Mouse (Mus musculus): ENCODE results near the gene 2310034G01Rik.

2310034G01Rik gene

GRCm38 (mm10) chr19:46304216-46304841, 45.8 kb downstream of the 2310034G01Rik start, which contains the start of gene Nfkb2:
Gene Nfkb2, plus strand, starts transcription at chr19:46304320.
- intact Hi-C loops (cut with DNase I): loop anchor here (1.0 kb wide), 2 partner anchors 26 to 65 kb away; no protein-coding TSS in a partner anchor

- intact Hi-C loops (cut with DNase I): loop anchor here (1.0 kb wide), 2 partner anchors 27 to 66 kb away; no protein-coding TSS in a partner anchor
These were observed 46.6 kb downstream of the 2310034G01Rik start for GRCm38 (mm10) chr19:46303251-46304215.

- intact Hi-C loops (cut with DNase I): no loop called here
These were observed 47.6 kb downstream of the 2310034G01Rik start for GRCm38 (mm10) chr19:46302551-46302950.

- intact Hi-C loops (cut with DNase I): no loop called here
These were observed 49.6 kb downstream of the 2310034G01Rik start for GRCm38 (mm10) chr19:46300294-46301045.

Small RNAs within 50 kb of the gene (microRNA-seq; reads per million reads assigned to microRNA genes)
- 0.23 to 0.86 reads per million in 2 experiments for gene Mir146b

Data from adrenal gland (tissue).